Mouse (Mus musculus) lung, embryonic 14.5 days (tissue): ENCODE results near the gene Mical3. TPM values are rescaled to one million over a fixed set of nuclear protein-coding genes. Genes with fewer than 3 reads are reported as not detected.
A peak's percentile ranks its signal among the peaks of the same experiment; 100 is the strongest.

Experiments used
- ATAC-seq: fragments of 200-750 bp; cut with Nextera tagmentation; 2 replicates; pipeline ENCODE4 v1.8.0; 2017; ENCODE audit warnings: mild to moderate bottlenecking, moderate TSS enrichment, moderate library complexity; ENCODE audit not compliant: insufficient read depth
- DNase-seq: peaks from one replicate; pipeline ENCODE4 v3.0.0-alpha.2; 2015
- H3K27ac ChIP-seq: fragments of 300-500 bp; sonication (generic); 2 replicates; pipeline ENCODE4 v1.5.1; 2014; ENCODE audit warnings: low read depth, mild to moderate bottlenecking, moderate library complexity
- H3K27me3 ChIP-seq: fragments of 300-500 bp; sonication (generic); 2 replicates; pipeline ENCODE4 v1.6.1; 2014; ENCODE audit warnings: low read length, control low read depth; ENCODE audit not compliant: insufficient read depth
- H3K36me3 ChIP-seq: fragments of 300-500 bp; sonication (generic); 2 replicates; pipeline ENCODE4 v1.6.1; 2014; ENCODE audit warnings: control low read depth; ENCODE audit not compliant: insufficient read depth
- H3K4me1 ChIP-seq: fragments of 300-500 bp; sonication (generic); 2 replicates; pipeline ENCODE4 v1.6.1; 2014; ENCODE audit warnings: antibody characterized with exemption, control low read depth; ENCODE audit not compliant: insufficient read depth
- H3K4me2 ChIP-seq: fragments of 300-500 bp; sonication (generic); 2 replicates; pipeline ENCODE4 v1.6.1; 2014; ENCODE audit warnings: mild to moderate bottlenecking
- H3K4me3 ChIP-seq: fragments of 300-500 bp; sonication (generic); 2 replicates; pipeline ENCODE4 v1.5.1; 2014; ENCODE audit warnings: low read depth, low read length
- H3K9ac ChIP-seq: fragments of 300-500 bp; sonication (generic); 2 replicates; pipeline ENCODE4 v1.6.1; 2014
- H3K9me3 ChIP-seq: fragments of 300-500 bp; sonication (generic); 2 replicates; pipeline ENCODE4 v1.6.1; 2016; ENCODE audit warnings: low read depth, low read length, control low read depth
- CTCF ChIP-seq: IDR thresholded peaks from 2 replicates; pipeline ENCODE4 v1.5.1; 2016; ENCODE audit warnings: antibody characterized with exemption, low read depth
- WGBS: fragments of 180-500 bp; shearing (Covaris S2); extraction: QIAGEN DNeasy Blood & Tissue Kit; methylation state at CpG from one replicate; pipeline ENCODE4 v1.1.7; 2014; 5-methylcytosine and 5-hydroxymethylcytosine counted together
- polyA plus RNA-seq: library from polyadenylated mRNA; unstranded; fragments of >200 nt; fragmentation: Nextera tagmentation; extraction: Ambion mirVana; gene quantifications from 2 replicates; pipeline ENCODE4 v1.2.1, GENCODE M21; 2014

Gene Mical3
- polyA plus RNA-seq, 1 experiment from 2014 or later = 27.0 TPM

GRCm38 (mm10) chr6:121173471-121173870, 42.7 kb upstream of the Mical3 start:
- DNase-seq (no peak), ATAC-seq (no peak)
- Histone ChIP-seq H3K4me3 (no peak overlapping the region), H3K9ac (no peak overlapping the region), H3K36me3 (no peaks in the 10 kb centered on the region), H3K27ac (no peak overlapping the region), H3K27me3 (no peaks in the 10 kb centered on the region), H3K4me1 (0 out of 2 replicates have a peak, but pooled peaks cover 4% of the 10 kb centered on the region), H3K4me2 (no peak overlapping the region), H3K9me3 (no peaks in the 10 kb centered on the region)
- 28% methylated on average over 5 of the region's 5 CpGs for WGBS
- no peak for TF ChIP-seq CTCF

GRCm38 (mm10) chr6:121171102-121171501, 40.3 kb upstream of the Mical3 start:
- peak; percentile 60; the same call in 1 of the 2 replicates for ATAC-seq
- TF ChIP-seq CTCF = no peak
- Histone ChIP-seq H3K4me1 (peaks cover 4% of the 10 kb centered on the region), H3K27me3 (no peaks in the 10 kb centered on the region), H3K4me2 (no peak overlapping the region), H3K4me3 (no peak overlapping the region), H3K36me3 (no peaks in the 10 kb centered on the region), H3K9me3 (no peaks in the 10 kb centered on the region), H3K9ac (no peak overlapping the region), H3K27ac (no peak overlapping the region; the same call in 1 of the 2 replicates)
- peak; percentile 68 for DNase-seq
- 44% methylated on average over 6 of the region's 6 CpGs for WGBS

- Histone ChIP-seq H3K27me3 (no peaks in the 10 kb centered on the region), H3K27ac (no peak overlapping the region), H3K4me1 (peaks cover 8% of the 10 kb centered on the region), H3K36me3 (no peaks in the 10 kb centered on the region), H3K9ac (no peak overlapping the region), H3K9me3 (no peaks in the 10 kb centered on the region), H3K4me2 (no peak overlapping the region), H3K4me3 (no peak overlapping the region)
- no peak for TF ChIP-seq CTCF
- 75% methylated on average over 7 of the region's 7 CpGs for WGBS
- ATAC-seq (no peak), DNase-seq (no peak)
Observed at GRCm38 (mm10) chr6:121167381-121167975, 36.7 kb upstream of the Mical3 start.

DNA sequence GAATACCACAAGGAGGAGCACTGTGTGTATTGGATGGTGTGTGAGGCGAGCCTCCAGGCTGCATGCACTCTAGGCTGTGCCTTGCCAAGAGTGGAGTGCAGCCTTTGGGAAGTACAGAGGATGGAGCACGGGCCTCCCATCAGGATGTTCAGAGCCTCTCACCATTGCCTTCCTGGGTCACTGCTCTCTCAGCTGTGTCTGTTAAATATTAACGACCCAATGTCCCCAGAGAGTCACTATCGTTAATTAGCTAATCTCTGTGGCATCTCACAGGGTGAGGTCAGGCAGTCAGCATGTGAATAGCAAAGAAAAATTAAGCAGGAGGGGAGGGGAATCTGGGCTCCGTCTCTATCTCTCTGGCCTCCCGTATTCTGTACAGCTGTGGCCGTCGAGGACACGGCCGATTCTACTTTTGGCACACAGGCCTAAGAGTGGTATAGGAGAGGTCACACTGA, 35.3 kb upstream of the Mical3 start:
- Histone ChIP-seq H3K4me3 (no peak overlapping the region), H3K4me2 (no peak overlapping the region; the same call in 1 of the 2 replicates), H3K36me3 (no peaks in the 10 kb centered on the region), H3K27me3 (no peaks in the 10 kb centered on the region), H3K27ac (peak overlapping the region; percentile 5; the same call in 1 of the 2 replicates), H3K9ac (no peak overlapping the region), H3K9me3 (no peaks in the 10 kb centered on the region), H3K4me1 (peaks cover 8% of the 10 kb centered on the region)
- DNase-seq (peak; percentile 50), ATAC-seq (peak; percentile 82; the same call in 1 of the 2 replicates)
- TF ChIP-seq CTCF = 0 out of 2 replicates have a peak, but pooled peaks have one; percentile 5
- WGBS = 21% methylated on average over 10 of the region's 10 CpGs

- no peak for TF ChIP-seq CTCF
- Histone ChIP-seq H3K27ac (no peak overlapping the region), H3K4me1 (peaks cover 11% of the 10 kb centered on the region), H3K9ac (no peak overlapping the region), H3K27me3 (no peaks in the 10 kb centered on the region), H3K4me2 (no peak overlapping the region), H3K9me3 (no peaks in the 10 kb centered on the region), H3K36me3 (no peaks in the 10 kb centered on the region), H3K4me3 (no peak overlapping the region)
- DNase-seq = no peak
- 48% methylated on average over 12 of the region's 12 CpGs for WGBS
- ATAC-seq = no peak
Observed at GRCm38 (mm10) chr6:121162616-121163015, 31.8 kb upstream of the Mical3 start.

- H3K9ac ChIP-seq = no peak overlapping the region
- H3K27me3 ChIP-seq = no peaks in the 10 kb centered on the region
- ATAC-seq = no peak
- no peak for TF ChIP-seq CTCF
- no peaks in the 10 kb centered on the region for H3K9me3 ChIP-seq
- DNase-seq = no peak
- no peak overlapping the region for H3K27ac ChIP-seq
- no peaks in the 10 kb centered on the region for H3K36me3 ChIP-seq
- no peak overlapping the region for H3K4me2 ChIP-seq
- WGBS = 27% methylated on average over 6 of the region's 6 CpGs
- 0 out of 2 replicates have a peak, but pooled peaks cover 4% of the 10 kb centered on the region for H3K4me1 ChIP-seq
- H3K4me3 ChIP-seq = no peak overlapping the region
Observed at GRCm38 (mm10) chr6:121160126-121160525, 29.3 kb upstream of the Mical3 start.

DNA sequence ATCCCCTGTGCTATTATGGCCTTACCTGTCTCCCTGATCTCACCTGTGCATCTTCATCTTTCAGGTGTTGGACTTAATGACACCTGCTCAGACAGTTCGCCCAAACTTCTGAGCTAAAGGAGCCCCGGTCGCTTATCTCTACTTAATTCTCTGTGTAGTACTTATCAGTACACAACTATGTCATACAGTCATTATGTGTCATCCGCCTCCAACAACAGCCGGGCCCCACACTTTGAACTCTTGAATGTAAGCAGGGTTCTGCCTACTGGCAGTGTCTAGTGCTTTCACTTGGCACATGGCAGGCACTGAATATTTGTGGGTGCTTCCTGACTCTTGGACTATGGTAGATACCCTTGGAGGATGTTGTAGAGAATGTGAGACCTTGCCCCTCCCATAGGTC, 28.8 kb upstream of the Mical3 start:
- 0 out of 2 replicates have a peak, but pooled peaks have one; percentile 21 for ATAC-seq
- TF ChIP-seq CTCF = no peak
- Histone ChIP-seq H3K9me3 (no peaks in the 10 kb centered on the region), H3K4me2 (no peak overlapping the region), H3K27ac (no peak overlapping the region), H3K4me3 (no peak overlapping the region), H3K9ac (no peak overlapping the region), H3K4me1 (0 out of 2 replicates have a peak, but pooled peaks cover 4% of the 10 kb centered on the region), H3K36me3 (no peaks in the 10 kb centered on the region), H3K27me3 (no peaks in the 10 kb centered on the region)
- 62% methylated on average over 5 of the region's 5 CpGs for WGBS
- DNase-seq = no peak
